Mouse (Mus musculus) inflammation-experienced regulatory T-cells, adult 6 months (primary cell): ENCODE measurements around the gene Itga11. TPM values are rescaled to one million over a fixed set of nuclear protein-coding genes. Genes with fewer than 3 reads are reported as not detected.
"Not testable (repeated sequence)": the region's sequence is repeated elsewhere in the genome, so short reads cannot be mapped to it uniquely, and the experiment has no call there.

Experiments
- ATAC-seq: one replicate; pipeline ENCODE4 v1.8.0; 2017
- polyA plus RNA-seq, 3 experiments: library from polyadenylated mRNA; unstranded; fragments of 100-300 nt; shearing (Covaris generic); gene quantifications; one replicate each; pipeline ENCODE4 v1.2.1; 2017

Itga11 gene
- polyA plus RNA-seq, 3 experiments from 2014 or later = 0.09 to 0.13 (median 0.11) TPM

- ATAC-seq = no peak
Observed at GRCm38 (mm10) chr9:62768361-62768760, 90.7 kb downstream of the Itga11 start.

- ATAC-seq = no peak
Observed at GRCm38 (mm10) chr9:62772746-62773145, 95.1 kb downstream of the Itga11 start.

DNA sequence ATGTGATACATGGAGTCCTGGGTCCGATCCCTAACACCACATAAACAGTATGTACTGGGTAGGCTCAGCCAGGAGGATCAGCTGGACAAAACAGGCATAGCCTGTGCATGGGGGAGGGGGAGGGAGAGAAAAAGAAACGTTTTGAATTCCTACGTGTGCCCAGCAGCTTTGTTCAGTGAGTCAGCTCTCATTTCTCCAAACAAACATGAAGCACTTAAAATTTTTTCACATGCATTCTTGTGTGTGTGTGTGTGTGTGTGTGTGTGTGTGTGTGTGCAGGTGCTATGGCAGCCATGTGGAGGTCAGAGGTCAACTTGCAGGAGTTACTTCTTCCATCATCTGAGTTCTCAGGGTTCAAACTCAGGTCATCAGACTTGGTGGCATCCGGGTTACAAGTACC, 97.8 kb downstream of the Itga11 start:
- no peak for ATAC-seq

DNA sequence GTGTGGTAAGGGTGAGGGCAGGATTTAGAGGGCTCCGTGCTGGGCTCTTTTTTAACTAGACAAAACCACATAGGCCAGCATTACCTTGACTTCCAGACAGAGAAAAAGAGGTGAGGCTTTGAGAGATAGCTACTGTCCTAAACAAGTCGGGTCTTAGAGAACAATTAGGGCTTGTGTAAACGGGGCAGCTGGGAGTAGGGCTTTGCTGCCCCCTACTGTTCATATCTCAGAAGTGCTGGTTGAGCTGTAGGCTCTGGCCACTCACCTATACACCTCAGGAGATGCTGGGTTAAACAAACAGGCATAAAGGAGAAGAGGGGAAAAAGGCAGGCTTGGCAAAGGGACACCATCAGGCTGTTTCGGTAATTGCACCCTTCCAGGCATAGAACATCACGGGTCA, 99.8 kb downstream of the Itga11 start:
- no peak for ATAC-seq

- no peak for ATAC-seq
Observed at GRCm38 (mm10) chr9:62778721-62779120, 101.1 kb downstream of the Itga11 start.

DNA sequence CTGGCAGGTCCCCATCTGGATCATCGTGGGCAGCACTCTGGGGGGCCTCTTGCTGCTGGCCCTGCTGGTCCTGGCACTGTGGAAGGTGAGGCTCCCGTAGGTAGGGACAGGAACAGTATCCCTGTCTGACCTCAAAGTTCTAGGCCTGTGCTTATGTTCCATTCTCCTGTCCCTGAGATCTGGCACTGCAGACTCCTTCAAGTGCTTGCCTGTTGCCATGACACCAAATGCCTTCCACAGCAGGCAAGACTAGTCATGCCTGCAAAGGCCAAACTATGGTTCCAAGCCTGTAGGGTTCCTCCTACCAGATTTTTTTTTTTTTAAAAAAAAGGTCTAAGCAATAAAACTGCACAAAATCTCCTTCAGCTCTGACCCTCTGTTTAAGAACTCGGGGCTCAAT, 104.3 kb downstream of the Itga11 start:
- ATAC-seq = no peak

- no peak for ATAC-seq
Observed at GRCm38 (mm10) chr9:62782976-62783781, 105.6 kb downstream of the Itga11 start.

DNA sequence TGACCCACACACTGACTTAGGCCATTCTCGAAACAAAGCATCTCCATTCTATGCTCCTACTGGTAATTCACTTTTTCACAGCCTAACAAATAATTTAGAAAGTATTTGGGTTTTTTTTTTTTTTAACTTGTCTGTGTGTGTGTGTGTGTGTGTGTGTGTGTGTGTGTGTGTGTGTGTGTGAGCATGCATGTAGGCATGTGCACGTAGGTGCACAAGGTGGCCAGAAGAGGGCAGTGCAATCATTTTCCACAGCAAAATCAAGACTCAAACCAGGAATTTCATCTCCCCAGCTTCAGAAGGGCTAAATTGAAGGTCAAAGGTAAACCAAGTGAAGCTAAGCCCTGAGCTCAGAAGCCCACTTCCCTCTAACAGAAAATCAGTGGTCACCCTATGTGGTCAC, 106.6 kb downstream of the Itga11 start:
- ATAC-seq = no peak

GRCm38 (mm10) chr9:62786721-62787120, 109.1 kb downstream of the Itga11 start:
- ATAC-seq = no peak

DNA sequence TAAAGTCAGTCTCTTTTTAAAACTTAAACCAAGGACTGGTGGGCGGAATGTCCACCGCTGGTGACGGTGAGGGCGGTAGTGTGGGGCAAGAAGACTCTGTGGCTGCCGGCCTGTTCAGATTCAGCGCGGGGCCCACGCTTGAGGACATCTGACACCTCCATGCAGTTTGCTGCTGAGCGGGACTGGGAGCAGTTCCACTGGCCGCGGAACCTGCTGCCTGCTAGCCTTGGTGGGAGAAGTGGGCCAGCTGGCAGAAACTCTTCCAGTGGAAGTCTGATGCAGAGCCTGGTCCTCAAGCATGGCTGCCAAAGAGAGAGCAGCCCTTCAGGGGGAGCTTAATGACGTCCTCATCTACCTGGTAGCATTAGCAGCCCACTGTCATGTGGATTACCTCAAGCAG, 112.2 kb downstream of the Itga11 start:
- no peak for ATAC-seq

DNA sequence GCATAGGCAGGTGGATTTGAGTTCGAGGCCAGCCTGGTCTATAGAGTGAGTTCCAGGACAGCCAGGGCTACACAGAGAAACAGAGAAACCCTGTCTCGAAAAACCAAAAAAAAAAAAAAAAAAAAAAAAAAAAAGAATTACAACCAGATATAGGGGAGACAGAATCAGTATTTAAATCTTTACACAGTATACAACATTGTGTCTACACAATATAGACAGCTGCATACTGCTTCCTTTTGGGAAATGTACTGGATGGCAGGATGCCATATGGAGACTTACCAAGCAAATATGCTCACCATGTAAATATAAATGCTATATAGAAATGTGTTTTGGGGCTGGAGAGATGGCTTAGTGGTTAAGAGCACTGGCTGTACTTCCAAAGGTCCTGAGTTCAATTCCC, 121.6 kb downstream of the Itga11 start:
- ATAC-seq = not testable (repeated sequence)

GRCm38 (mm10) chr9:62810095-62810494, 132.5 kb downstream of the Itga11 start:
- ATAC-seq = no peak

GRCm38 (mm10) chr9:62810543-62811515, 133.2 kb downstream of the Itga11 start:
- ATAC-seq = peak; percentile 40

DNA sequence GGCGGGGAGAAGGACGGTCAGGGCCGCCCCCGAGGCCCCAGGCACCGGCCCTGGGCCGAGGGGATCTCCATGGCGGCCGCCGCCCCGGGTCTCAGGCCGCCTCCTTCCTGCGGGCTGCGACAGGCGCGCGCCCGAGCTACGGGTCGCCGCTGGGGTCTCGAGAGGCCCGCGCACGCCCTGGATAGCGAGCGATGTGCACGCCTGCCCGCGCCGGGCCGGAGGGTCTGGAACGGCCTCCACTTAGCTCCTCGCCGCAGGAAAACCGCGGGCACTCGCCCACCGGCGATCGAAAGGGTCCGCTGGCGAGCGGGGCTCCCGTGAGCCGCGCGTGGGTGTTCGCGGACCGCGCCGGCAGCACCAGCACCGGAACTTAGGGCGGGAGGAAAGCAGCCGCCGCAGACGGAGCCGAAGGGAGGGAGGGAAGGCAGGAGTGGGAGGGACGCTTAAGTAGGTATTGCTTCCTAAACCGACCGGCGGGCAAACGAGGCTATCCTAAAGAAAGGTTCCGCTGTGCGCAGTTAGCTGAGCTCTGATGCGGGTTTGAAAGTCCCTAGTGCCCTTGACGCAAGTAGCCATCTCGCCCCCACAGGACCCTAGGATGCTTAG, 134.0 kb downstream of the Itga11 start, which contains the start of gene Fem1b:
Fem1b (minus strand) TSS at position 419 of the 606 bp plus-strand sequence.
- ATAC-seq = peak; percentile 87

DNA sequence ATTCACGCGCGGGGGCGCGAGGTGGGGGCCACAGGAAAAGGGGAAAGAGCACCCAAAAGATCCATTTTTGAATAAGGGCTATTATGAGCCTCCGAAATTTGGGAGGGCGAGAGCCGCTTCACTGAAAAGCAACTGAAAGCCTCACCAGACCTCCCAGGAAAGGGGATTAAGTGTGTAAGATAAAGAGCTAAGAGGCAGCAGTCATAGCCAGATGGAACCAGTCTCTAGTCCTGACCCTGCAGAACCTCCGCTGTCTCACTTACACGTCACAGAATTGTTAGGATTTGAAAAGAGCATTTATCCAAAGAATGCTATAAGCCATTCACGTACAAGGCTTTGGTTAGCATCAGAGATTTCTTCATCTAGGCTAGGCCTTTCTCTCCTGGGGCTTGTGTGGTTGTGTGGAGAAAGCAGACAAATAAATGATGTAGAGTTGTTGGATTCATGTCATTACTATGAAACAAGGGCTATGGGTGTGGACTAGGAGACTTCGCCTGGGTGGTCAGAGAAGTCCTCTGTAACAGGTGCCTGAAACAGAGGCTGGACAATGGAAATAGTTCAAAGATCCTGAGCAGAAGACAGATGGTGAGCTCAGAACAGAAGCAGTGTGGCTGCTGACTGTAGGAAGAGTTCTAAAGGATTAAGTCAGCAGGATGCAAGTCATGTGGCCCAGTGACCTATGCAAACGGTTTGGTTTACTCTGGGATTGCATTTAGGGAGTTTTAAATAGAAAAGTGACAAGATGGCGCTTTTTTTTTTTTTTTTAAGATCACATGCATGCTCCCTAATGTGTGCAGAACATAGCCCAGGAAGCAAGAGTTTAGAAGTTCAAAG, 134.8 kb downstream of the Itga11 start:
- no peak for ATAC-seq

- ATAC-seq = no peak
Observed at GRCm38 (mm10) chr9:62814751-62815150, 137.1 kb downstream of the Itga11 start.

DNA sequence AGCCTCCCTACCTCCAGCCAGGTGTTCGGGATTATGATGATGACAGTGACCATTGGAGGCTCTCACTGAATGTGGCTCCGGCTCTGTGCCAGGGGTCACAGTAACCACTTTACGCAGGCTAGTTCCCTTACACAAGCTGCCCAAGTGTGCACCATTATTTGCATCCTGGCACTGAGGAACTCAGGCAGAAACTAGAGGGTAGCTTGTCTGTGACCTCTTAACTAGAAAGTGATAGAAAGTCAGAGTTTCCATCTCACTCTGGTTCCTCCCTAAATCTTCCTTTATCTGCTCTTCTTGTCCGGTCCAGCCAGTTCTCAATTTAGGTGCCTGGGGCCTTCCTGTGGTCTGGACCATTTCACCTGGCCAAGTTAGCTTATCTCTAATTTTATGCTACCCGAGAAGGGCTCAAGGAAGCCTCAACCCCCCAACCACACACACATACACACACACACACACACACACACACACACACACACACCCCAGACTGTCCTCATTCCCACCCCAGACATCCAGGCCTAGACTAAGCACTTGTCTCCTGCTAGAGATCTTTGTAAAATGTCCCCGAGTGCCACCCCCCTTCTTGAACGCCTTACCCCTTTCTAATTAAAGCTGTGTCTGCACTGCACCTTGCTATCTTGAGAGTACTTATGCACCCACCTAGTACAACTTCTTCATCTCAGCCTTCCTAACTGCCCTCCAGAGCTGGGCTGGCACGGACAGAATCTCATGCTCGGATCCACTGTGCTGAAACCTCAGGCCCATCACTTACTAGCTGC, 138.9 kb downstream of the Itga11 start:
- ATAC-seq = no peak

GRCm38 (mm10) chr9:62817099-62817571, 139.5 kb downstream of the Itga11 start:
- ATAC-seq = no peak

DNA sequence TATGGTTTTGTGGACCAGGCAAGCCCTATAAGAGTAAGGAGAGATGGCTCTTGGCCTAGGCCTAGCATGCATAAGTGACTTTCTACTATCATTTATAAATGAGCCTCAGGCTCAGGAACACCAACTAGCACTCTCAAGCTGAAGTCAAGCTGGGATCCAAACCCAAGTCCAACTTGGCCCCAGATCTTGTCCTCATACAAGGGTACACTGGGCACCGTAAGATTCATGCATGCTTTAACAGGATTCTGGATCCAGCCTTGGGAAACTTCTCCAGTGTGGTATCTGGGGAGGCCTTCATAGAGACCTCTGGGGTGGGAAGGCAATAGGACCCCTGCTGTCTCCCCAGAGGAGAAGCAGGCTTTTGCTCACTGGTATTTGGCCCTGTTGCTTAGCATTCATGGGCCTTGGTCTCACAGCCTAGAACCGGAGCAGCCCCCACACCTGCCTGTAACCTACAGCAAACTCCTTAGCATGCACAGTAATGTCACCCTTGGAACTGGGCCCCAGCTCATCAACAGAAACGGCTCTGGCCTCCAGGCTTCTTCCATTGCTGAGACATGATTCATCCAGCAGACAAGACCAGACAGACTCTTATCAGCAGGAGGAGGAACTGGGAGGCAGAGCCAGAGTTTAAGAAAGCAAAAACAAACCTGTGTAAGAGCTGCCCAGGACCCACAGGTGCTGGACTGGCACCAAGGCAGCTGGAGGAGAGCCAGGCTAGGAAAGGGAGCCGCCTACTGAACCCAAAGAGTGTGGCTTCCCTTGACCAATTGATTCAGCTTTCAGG, 140.4 kb downstream of the Itga11 start:
- ATAC-seq = no peak

- no peak for ATAC-seq
Observed at GRCm38 (mm10) chr9:62819494-62819893, 141.9 kb downstream of the Itga11 start.
